Mouse (Mus musculus): ENCODE data around the gene Olfr156. TPM values are rescaled to one million over a fixed set of nuclear protein-coding genes. Genes with fewer than 3 reads are reported as not detected.

Olfr156 gene
- total and polyA plus RNA-seq, 3 experiments, result not detected

DNA sequence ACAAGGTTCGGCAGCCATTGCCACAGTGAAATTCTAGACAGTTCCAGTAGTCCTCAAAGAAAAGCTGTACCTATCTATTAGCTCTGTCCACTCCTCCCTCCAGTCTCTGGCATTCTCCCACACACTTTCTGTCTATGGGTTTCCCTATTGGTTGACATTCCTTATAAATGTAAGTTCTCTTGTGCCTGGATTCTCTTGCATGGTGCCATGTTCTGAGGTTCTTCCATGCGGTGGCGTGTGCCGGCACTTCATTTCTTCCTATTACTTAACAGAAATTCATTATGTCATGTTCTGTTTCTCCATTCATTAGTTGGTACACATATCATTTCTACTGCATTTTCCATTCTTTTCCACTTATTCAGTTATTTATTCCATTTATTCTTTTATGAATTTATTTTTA lies 5.1 kb upstream of the Olfr156 start:
- Histone ChIP-seq H3K79me2 (replicated peaks; ENCODE audit: control insufficient read depth, extremely low read depth, insufficient read depth, poor library complexity, severe bottlenecking) (no peaks in the 10 kb centered on the region), H3K9me3 (replicated peaks; ENCODE audit: low read length) (no peaks in the 10 kb centered on the region), H3K27ac (ENCODE audit: insufficient read depth, low read depth) (no peak overlapping the region), H3K27me3 (replicated peaks) (peaks cover 64% of the 10 kb centered on the region), H3K9ac (ENCODE audit: insufficient read depth, low read depth) (no peak overlapping the region), H3K4me2 (ENCODE audit: insufficient read depth, low read depth, poor library complexity, severe bottlenecking) (no peak overlapping the region), H3K4me1 (ENCODE audit: control insufficient read depth in 1 of 2, insufficient read depth in 2 of 2) (no peaks in the 10 kb centered on the region), H3K4me3 (replicated peaks in 1 of 3; ENCODE audit: low read depth in 2 of 3, low read length in 2 of 3, poor library complexity in 1 of 3) (no peak overlapping the region), H3K36me3 (replicated peaks in 1 of 2; ENCODE audit: control insufficient read depth in 1 of 2, insufficient read depth in 1 of 2, low read length in 1 of 2) (no peaks in the 10 kb centered on the region)
- no peak for TF ChIP-seq MXI1 (IDR thresholded peaks at IDR 0.05; ENCODE audit: low read depth, low read length)
- no peak for TF ChIP-seq MYC (IDR thresholded peaks at IDR 0.05; ENCODE audit: low read depth, low read length)
- TF ChIP-seq SIN3A (IDR thresholded peaks at IDR 0.05; ENCODE audit: low read length), result no peak
- TF ChIP-seq USF1 (IDR thresholded peaks at IDR 0.05; ENCODE audit: low read depth, low read length), result no peak
- TF ChIP-seq MEF2A (IDR thresholded peaks at IDR 0.05; ENCODE audit: borderline replicate concordance, low read depth, low read length), result no peak
- TF ChIP-seq JUND (conservative IDR thresholded peaks at IDR 0.05; ENCODE audit: low read depth, low read length), result no peak
- TF ChIP-seq TBP (conservative IDR thresholded peaks at IDR 0.05; ENCODE audit: low read depth, low read length), result no peak
- no peak for TF ChIP-seq KAT2A (IDR thresholded peaks at IDR 0.05; ENCODE audit: insufficient replicate concordance, low read length)
- no peak for TF ChIP-seq USF2 (conservative IDR thresholded peaks at IDR 0.05; ENCODE audit: low read depth, low read length)
- no peak for TF ChIP-seq POLR2AphosphoS2 (IDR thresholded peaks at IDR 0.05; ENCODE audit: low read depth, low read length)
- no peak for TF ChIP-seq POLR2A (IDR thresholded peaks at IDR 0.05; ENCODE audit: low read depth, low read length)
- TF ChIP-seq CTCF (conservative IDR thresholded peaks at IDR 0.05 in 1 of 2, IDR thresholded peaks at IDR 0.05 in 1 of 2; ENCODE audit: low read depth in 2 of 2, low read length in 2 of 2), result no peak
- TF ChIP-seq EP300 (IDR thresholded peaks at IDR 0.05; ENCODE audit: low read length), result no peak
- TF ChIP-seq ZKSCAN1 (IDR thresholded peaks at IDR 0.05; ENCODE audit: borderline replicate concordance, low read depth, low read length), result no peak
- TF ChIP-seq GABPA (IDR thresholded peaks at IDR 0.05; ENCODE audit: insufficient replicate concordance, low read depth, low read length), result no peak
- TF ChIP-seq NRF1 (IDR thresholded peaks at IDR 0.05; ENCODE audit: low read depth, low read length), result no peak
- TF ChIP-seq ZC3H11A (IDR thresholded peaks at IDR 0.05; ENCODE audit: low read depth, low read length), result no peak
- TF ChIP-seq NELFE (IDR thresholded peaks at IDR 0.05; ENCODE audit: low read depth, low read length), result no peak
- TF ChIP-seq E2F4 (IDR thresholded peaks at IDR 0.05; ENCODE audit: insufficient replicate concordance, low read depth, low read length), result no peak
- no peak for TF ChIP-seq ZMIZ1 (IDR thresholded peaks at IDR 0.05; ENCODE audit: low read depth, low read length)
- in situ Hi-C loops (cut with MboI; ENCODE audit: low pct_ligation_motif_present, low pct_unique_long_range_greater_than_20kb, low sequenced_read_pairs) (no loop called here), dilution Hi-C loops (cut with MboI; ENCODE audit: extremely low pct_ligation_motif_present, extremely low pct_unique_long_range_greater_than_20kb, low sequenced_read_pairs) (no loop called here)
- no peak for DNase-seq (ENCODE audit: extremely low read depth)

DNA sequence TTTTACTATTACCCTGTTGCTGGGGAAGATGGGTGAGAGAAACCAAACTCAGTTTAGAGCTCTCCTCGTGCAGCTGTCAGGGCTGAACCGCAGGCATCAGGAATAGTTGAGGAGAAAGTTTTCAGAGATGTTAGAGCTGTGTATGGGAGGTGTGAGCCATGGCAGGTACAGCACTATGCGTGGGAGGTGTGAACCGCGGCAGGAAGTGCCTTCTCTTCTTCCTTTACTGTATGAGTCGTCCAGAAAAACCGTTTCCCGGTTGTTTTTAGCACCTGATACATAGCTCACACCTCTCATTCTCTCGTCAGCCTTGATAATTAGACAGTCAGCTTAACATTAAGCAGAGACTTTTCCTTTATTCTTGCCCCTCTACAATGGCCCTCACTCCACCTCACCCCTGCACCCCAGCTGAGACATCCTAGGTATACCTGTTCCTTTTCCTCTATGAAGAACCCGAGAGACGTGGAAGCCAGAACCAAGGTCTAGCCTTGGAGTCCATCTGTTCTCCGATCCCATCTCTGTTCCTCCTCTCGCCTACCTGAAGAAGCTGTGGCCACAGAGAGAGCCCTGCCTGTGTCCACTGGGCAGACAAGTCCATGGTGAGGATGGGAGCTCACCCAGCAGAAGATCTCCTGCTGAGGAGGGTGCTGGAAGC lies 672 bp downstream of the Olfr156 start:
- no peak overlapping the region for H3K4me2 ChIP-seq (ENCODE audit: insufficient read depth, low read depth, poor library complexity, severe bottlenecking)
- H3K9ac ChIP-seq (ENCODE audit: insufficient read depth, low read depth), result no peak overlapping the region
- no peaks in the 10 kb centered on the region for H3K36me3 ChIP-seq (replicated peaks in 1 of 2; ENCODE audit: control insufficient read depth in 1 of 2, insufficient read depth in 1 of 2, low read length in 1 of 2)
- H3K27me3 ChIP-seq (replicated peaks), result peaks cover 64% of the 10 kb centered on the region
- no peaks in the 10 kb centered on the region for H3K4me1 ChIP-seq (ENCODE audit: control insufficient read depth in 1 of 2, insufficient read depth in 2 of 2)
- no peaks in the 10 kb centered on the region for H3K79me2 ChIP-seq (replicated peaks; ENCODE audit: control insufficient read depth, extremely low read depth, insufficient read depth, poor library complexity, severe bottlenecking)
- dilution Hi-C loops (cut with MboI; ENCODE audit: extremely low pct_ligation_motif_present, extremely low pct_unique_long_range_greater_than_20kb, low sequenced_read_pairs), result no loop called here
- H3K4me3 ChIP-seq (replicated peaks in 1 of 3; ENCODE audit: low read depth in 2 of 3, low read length in 2 of 3, poor library complexity in 1 of 3), result no peak overlapping the region
- no peaks in the 10 kb centered on the region for H3K9me3 ChIP-seq (replicated peaks; ENCODE audit: low read length)
- H3K27ac ChIP-seq (ENCODE audit: insufficient read depth, low read depth), result no peak overlapping the region
- DNase-seq (ENCODE audit: extremely low read depth), result no peak
- TF ChIP-seq BHLHE40 (IDR thresholded peaks at IDR 0.05; ENCODE audit: low read depth, low read length) (no peak), POLR2AphosphoS2 (IDR thresholded peaks at IDR 0.05; ENCODE audit: low read depth, low read length) (no peak), ZC3H11A (IDR thresholded peaks at IDR 0.05; ENCODE audit: low read depth, low read length) (no peak), MAZ (IDR thresholded peaks at IDR 0.05; ENCODE audit: low read depth, low read length) (no peak), MXI1 (IDR thresholded peaks at IDR 0.05; ENCODE audit: low read depth, low read length) (no peak), SMC3 (IDR thresholded peaks at IDR 0.05; ENCODE audit: low read depth, low read length) (no peak), ELF1 (IDR thresholded peaks at IDR 0.05; ENCODE audit: low read depth, low read length) (no peak), CHD1 (IDR thresholded peaks at IDR 0.05; ENCODE audit: low read depth, low read length) (no peak)
- in situ Hi-C loops (cut with MboI; ENCODE audit: low pct_ligation_motif_present, low pct_unique_long_range_greater_than_20kb, low sequenced_read_pairs), result no loop called here

Measured in CH12.LX (cell line).